Mouse (Mus musculus): Measurements from ENCODE around the gene Laptm4a. TPM values are rescaled to one million over a fixed set of nuclear protein-coding genes. Genes with fewer than 3 reads are reported as not detected.
A peak's percentile ranks its signal among the peaks of the same experiment; 100 is the strongest.

The Laptm4a gene
- polyA plus RNA-seq, 1 experiment: 243 TPM

DNA sequence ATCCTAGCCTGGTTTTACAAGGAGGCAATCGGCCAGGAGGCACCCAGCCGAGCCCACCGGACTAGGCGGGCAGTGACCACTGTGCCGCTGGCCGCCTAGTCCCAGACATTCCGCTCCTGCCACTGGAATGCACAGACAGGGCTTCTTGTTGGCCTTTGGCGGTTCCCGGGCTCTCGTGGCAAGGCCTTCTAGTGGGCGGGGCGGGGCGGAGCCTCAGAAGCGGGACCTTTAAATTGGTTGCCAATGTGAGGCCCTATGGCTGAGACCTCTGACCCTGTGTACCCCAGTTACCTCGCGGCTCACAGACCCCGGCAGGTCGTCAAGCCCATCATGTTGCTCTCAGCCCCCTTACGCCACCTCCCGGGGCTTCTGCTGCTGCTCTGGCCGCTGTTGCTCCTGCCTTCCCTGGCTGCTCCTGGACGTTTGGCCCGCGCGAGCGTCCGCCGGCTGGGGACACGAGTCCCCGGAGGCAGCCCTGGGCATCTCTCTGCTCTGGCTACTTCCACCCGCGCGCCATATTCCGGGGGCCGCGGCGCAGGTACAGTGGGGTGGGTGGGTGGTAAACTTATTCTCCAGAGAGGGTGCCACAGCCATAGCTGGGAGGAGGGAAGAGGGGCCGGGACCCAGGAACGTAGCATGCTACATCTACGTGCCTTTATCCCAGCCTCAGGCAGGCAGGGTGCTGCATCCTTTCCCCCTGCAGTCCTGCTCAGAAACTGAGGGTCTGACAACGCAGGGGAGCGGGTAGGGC lies 26.4 kb downstream of the Laptm4a start, which contains the start of gene Matn3:
Gene Matn3, plus strand, starts transcription at position 216 of the 751 bp plus-strand sequence.
- DNase-seq (ENCODE audit: extremely low spot score in 1 of 2, low spot score in 1 of 2): no peak

DNA sequence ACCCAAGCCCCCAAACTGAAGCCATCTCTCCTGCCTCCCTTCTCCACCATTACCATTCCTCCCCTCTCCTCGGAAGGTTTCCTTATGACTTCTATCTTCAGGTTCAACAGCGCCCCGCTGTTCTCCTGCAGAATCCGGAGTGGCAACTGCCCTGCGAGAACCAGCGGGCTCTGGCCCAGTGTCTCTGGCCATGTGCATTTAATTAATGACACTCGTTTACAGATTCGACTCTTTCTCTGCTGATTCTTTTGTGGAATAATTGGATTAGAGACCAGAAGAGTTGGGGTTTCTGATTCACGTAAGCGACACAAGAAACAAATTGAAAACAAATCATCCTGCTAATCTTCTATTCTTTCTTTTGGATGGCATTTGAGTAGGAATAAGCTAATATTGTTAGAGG lies 31.7 kb downstream of the Laptm4a start:
- DNase-seq (ENCODE audit: extremely low spot score in 1 of 2, low spot score in 1 of 2): no peak

DNA sequence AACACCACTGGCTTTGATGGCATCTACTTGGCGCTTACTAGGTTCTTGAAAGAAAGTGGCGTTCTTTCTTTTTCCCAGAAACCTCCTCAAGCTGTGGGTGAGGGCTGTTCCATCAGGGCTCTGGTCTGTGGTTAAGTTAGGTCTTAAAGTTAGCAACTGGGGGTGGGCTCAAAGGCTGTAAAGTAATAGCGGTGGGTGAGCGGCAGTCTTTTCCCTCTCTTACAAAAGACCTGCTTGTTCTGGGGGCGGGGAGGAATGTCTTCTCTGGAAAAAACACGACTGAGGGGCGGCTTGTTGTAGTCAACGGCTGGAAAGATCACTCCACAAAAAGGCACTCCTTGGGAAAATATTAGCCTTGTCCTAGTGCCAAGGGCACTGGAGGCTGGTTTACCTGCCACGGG lies 32.7 kb downstream of the Laptm4a start:
- no peak for DNase-seq (ENCODE audit: extremely low spot score in 1 of 2, low spot score in 1 of 2)

DNA sequence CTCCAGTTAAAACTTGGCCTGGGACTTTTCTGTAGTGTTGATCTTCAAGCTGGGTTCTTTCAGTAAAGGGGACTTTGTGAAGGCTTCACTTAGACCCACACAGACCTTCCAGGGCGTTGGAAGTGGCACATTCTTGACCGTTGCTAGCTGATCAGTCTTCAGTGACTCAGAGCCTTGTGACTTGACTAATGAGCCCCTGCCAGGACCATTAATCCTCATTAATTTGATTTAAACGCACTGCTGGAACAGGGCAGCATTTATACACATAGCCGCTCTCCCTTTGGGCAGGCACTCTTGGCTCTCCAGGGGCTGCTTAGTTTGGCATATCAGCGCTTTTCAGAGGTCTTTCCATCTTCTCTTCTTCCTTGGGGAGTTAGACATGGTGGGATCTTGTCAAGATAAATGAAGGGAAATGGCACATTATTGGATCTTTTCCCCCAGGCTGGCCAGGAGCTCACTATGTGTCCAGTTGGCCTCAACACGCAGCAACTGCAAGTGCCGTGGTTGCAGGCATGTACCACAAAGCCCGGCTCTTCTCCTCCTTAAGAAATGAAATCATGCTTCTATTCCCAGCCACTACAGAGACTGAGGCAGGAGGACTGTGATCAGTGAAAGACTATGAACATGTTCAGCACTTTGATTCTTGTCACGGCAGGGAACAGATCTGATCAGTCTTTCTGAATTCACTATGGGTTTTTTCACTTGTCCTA lies 40.3 kb downstream of the Laptm4a start:
- DNase-seq (ENCODE audit: extremely low spot score in 1 of 2, low spot score in 1 of 2): no peak

DNA sequence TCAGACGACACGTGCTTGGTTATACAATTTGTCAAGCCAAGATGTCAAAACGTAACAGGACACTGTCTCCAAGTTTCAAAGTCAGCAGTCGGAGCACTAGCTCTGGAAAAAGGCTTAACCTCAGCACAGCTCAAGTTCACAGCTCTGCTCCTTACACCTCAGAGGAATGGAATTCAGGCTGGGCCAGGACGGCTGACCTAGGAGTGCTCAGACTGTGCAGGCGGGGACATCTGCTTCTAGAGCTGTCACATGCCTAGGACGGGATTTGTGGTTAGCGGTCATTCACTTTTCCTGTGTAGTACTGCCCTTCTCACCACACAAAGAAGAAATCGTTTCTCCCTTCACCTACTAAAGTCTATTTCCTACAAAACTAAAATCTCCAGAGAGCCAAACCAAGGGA lies 48.4 kb downstream of the Laptm4a start:
- no peak for DNase-seq (ENCODE audit: extremely low spot score in 1 of 2, low spot score in 1 of 2)

DNA sequence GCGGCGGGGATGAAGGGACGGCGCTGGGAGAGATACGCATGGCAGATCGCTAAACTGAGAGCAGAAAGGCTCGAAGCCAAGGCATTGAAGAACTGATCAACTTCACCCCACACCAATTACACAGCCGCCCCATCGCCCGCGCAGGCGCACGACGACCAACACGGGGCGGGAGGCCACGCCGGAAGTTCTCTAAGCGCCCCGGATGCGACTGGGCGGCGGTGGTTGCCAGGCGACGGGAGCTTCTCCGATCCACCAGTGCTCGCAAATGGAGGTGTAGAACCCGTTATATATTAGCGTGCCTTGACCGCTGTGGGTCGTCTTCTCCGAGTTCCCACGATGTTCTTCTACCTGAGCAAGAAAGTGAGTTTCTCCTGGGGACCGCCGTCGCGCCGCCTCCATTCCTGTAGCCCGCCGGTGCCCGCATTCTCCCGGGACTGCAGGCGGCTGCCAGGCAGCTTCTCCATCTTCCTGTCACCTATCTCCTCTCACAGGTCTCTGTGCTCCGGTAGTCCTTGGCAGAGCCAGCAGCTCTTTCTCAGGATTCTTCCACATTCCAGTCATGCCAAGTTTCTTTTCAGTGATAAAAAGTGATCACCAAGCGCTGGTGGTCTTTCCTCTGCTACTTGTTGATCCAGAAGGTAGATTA lies 52.5 kb downstream of the Laptm4a start, which contains the start of gene Wdr35:
Gene Wdr35, plus strand, starts transcription at position 73 of the 646 bp plus-strand sequence.
- peak; percentile 81 to 94 for DNase-seq (ENCODE audit: extremely low spot score in 1 of 2, low spot score in 1 of 2)

DNA sequence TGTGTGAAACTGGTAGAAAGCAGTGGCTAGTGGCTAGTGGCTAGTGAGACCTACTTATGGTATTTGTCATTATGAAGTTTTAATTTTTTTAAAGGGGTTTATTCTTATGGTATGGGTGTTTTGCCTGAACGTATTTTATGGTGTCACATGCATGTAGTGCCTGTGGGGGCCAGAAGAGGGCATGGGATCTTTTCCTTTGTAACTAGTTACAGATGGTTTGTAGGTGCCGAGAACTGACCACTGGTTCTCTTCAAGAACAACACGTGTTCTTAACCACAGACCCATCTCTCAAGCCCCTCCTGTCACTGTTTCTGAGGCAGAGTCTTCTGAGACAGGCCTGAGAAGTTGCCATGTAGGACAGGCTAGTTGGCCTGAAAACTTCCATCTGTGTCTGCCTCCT lies 53.6 kb downstream of the Laptm4a start:
- no peak for DNase-seq (ENCODE audit: extremely low spot score in 1 of 2, low spot score in 1 of 2)

Other genes starting within 250 kb of the Laptm4a start
- 81.4 and 89.6 TPM in 2 replicates for gene Pum2, start 247.5 kb upstream of the Laptm4a start, polyA plus RNA-seq (2012; rRNA removed)
- gene Sdc1, start 150.3 kb upstream of the Laptm4a start, polyA plus RNA-seq (2012; rRNA removed): 4.5 and 4.7 TPM in 2 replicates
- gene Matn3, start 26.3 kb downstream of the Laptm4a start, polyA plus RNA-seq (2012; rRNA removed): 0.08 TPM in 2 replicates
- gene Wdr35, start 52.2 kb downstream of the Laptm4a start, polyA plus RNA-seq (2012; rRNA removed): 19.1 and 23.5 TPM in 2 replicates
- gene Ttc32, start 108.3 kb downstream of the Laptm4a start, polyA plus RNA-seq (2012; rRNA removed): 5.1 and 7.0 TPM in 2 replicates

All from frontal cortex, adult 2 months (tissue).